Mouse (Mus musculus) hindbrain, postnatal 0 days (tissue): ENCODE measurements around the gene Nfkb1. TPM values are rescaled to one million over a fixed set of nuclear protein-coding genes. Genes with fewer than 3 reads are reported as not detected.

Experiments
- ATAC-seq: fragments of 200-750 bp; cut with Nextera tagmentation; 2 replicates; pipeline ENCODE4 v1.8.0; 2017; ENCODE audit warnings: mild to moderate bottlenecking, moderate TSS enrichment, moderate library complexity
- DNase-seq: peaks from one replicate; pipeline ENCODE4 v3.0.0-alpha.2; 2015; ENCODE audit warnings: low spot score
- H3K27ac ChIP-seq: fragments of 300-500 bp; sonication (generic); 2 replicates; pipeline ENCODE4 v1.5.1; 2014; ENCODE audit warnings: mild to moderate bottlenecking
- H3K27me3 ChIP-seq: fragments of 300-500 bp; sonication (generic); 2 replicates; pipeline ENCODE4 v1.6.1; 2014; ENCODE audit warnings: low read length, mixed read lengths; ENCODE audit not compliant: insufficient read depth
- H3K36me3 ChIP-seq: fragments of 300-500 bp; sonication (generic); 2 replicates; pipeline ENCODE4 v1.6.1; 2014; ENCODE audit warnings: low read length, mixed read lengths; ENCODE audit not compliant: insufficient read depth
- H3K4me1 ChIP-seq: fragments of 300-500 bp; sonication (generic); 2 replicates; pipeline ENCODE4 v1.6.1; 2014; ENCODE audit warnings: antibody characterized with exemption, low read length, mixed read lengths; ENCODE audit not compliant: insufficient read depth
- H3K4me2 ChIP-seq: fragments of 300-500 bp; sonication (generic); 2 replicates; pipeline ENCODE4 v1.6.1; 2014; ENCODE audit warnings: low read depth, mild to moderate bottlenecking, low read length, moderate library complexity, mixed read lengths
- H3K4me3 ChIP-seq: fragments of 300-500 bp; sonication (generic); 2 replicates; pipeline ENCODE4 v1.5.1; 2014; ENCODE audit warnings: low read length
- H3K9ac ChIP-seq: fragments of 300-500 bp; sonication (generic); replicated peaks from 2 replicates; pipeline ENCODE4 v1.6.1; 2014; ENCODE audit warnings: mild to moderate bottlenecking, low read length, moderate library complexity, mixed read lengths
- H3K9me3 ChIP-seq: fragments of 300-500 bp; sonication (generic); 2 replicates; pipeline ENCODE4 v1.6.1; 2016; ENCODE audit warnings: low read length, mixed read lengths
- CTCF ChIP-seq: IDR thresholded peaks from 2 replicates; pipeline ENCODE4 v1.5.1; 2016; ENCODE audit warnings: antibody characterized with exemption, control low read depth, low read depth
- WGBS: fragments of 180-500 bp; shearing (Covaris S2); extraction: QIAGEN DNeasy Blood & Tissue Kit; methylation state at CpG from one replicate; pipeline ENCODE4 v1.1.7; 2014; 5-methylcytosine and 5-hydroxymethylcytosine counted together
- polyA plus RNA-seq: library from polyadenylated mRNA; unstranded; fragments of >200 nt; fragmentation: Nextera tagmentation; extraction: Ambion mirVana; gene quantifications from 2 replicates; pipeline ENCODE4 v1.2.1, GENCODE M21; 2015
- total RNA-seq: library from RNA; depleted of rRNA; stranded (reverse); fragments of >200 nt; gene quantifications from 2 replicates; pipeline ENCODE4 v1.2.3, GENCODE M21; 2014

The Nfkb1 gene
- total and polyA plus RNA-seq, 2 experiments from 2014 or later: 5.1 to 40.1 TPM

- Histone ChIP-seq H3K9ac (no peak overlapping the region), H3K4me1 (no peaks in the 10 kb centered on the region), H3K27ac (no peak overlapping the region), H3K27me3 (no peaks in the 10 kb centered on the region), H3K4me3 (no peak overlapping the region), H3K36me3 (peaks cover 24% of the 10 kb centered on the region), H3K9me3 (no peaks in the 10 kb centered on the region), H3K4me2 (no peak overlapping the region)
- TF ChIP-seq CTCF: no peak
- WGBS: 78% methylated on average over 7 of the region's 7 CpGs
- DNase-seq: no peak
- ATAC-seq: peak; percentile 1; the same call in 1 of the 2 replicates
Measured at GRCm38 (mm10) chr3:135582246-135582645, 109.1 kb downstream of the Nfkb1 start.

GRCm38 (mm10) chr3:135581606-135582117 is 109.7 kb downstream of the Nfkb1 start:
- Histone ChIP-seq H3K27ac (no peak overlapping the region), H3K4me1 (no peaks in the 10 kb centered on the region), H3K9ac (no peak overlapping the region), H3K36me3 (peaks cover 18% of the 10 kb centered on the region), H3K27me3 (no peaks in the 10 kb centered on the region), H3K9me3 (no peaks in the 10 kb centered on the region), H3K4me3 (no peak overlapping the region), H3K4me2 (0 out of 2 replicates have a peak overlapping the region, but pooled peaks have one; percentile 1)
- 12% methylated on average over 10 of the region's 10 CpGs for WGBS
- ATAC-seq (peak; percentile 88), DNase-seq (peak; percentile 77)
- peak; percentile 84 for TF ChIP-seq CTCF

- no peak overlapping the region for H3K4me3 ChIP-seq
- H3K9ac ChIP-seq: no peak overlapping the region
- H3K27me3 ChIP-seq: no peaks in the 10 kb centered on the region
- H3K27ac ChIP-seq: no peak overlapping the region
- peaks cover 15% of the 10 kb centered on the region for H3K36me3 ChIP-seq
- no peaks in the 10 kb centered on the region for H3K9me3 ChIP-seq
- DNase-seq (peak; percentile 18), ATAC-seq (no peak)
- H3K4me2 ChIP-seq: no peak overlapping the region
- H3K4me1 ChIP-seq: no peaks in the 10 kb centered on the region
- 79% methylated on average over 21 of the region's 21 CpGs for WGBS
- TF ChIP-seq CTCF: no peak
Measured at GRCm38 (mm10) chr3:135580439-135581275, 110.7 kb downstream of the Nfkb1 start.

GRCm38 (mm10) chr3:135579179-135579578 is 112.2 kb downstream of the Nfkb1 start:
- Histone ChIP-seq H3K9ac (no peak overlapping the region), H3K4me2 (no peak overlapping the region), H3K4me1 (no peaks in the 10 kb centered on the region), H3K9me3 (no peaks in the 10 kb centered on the region), H3K4me3 (no peak overlapping the region), H3K27ac (no peak overlapping the region), H3K27me3 (no peaks in the 10 kb centered on the region), H3K36me3 (peaks cover 3% of the 10 kb centered on the region; the same call in 1 of the 2 replicates)
- WGBS: 69% methylated on average over 4 of the region's 4 CpGs
- DNase-seq (no peak), ATAC-seq (no peak)
- TF ChIP-seq CTCF: no peak

- 60% methylated on average over 5 of the region's 5 CpGs for WGBS
Measured at GRCm38 (mm10) chr3:135578588-135579140, 112.7 kb downstream of the Nfkb1 start.

GRCm38 (mm10) chr3:135575126-135575525 is 116.2 kb downstream of the Nfkb1 start:
- no peaks in the 10 kb centered on the region for H3K4me1 ChIP-seq
- no peak overlapping the region for H3K9ac ChIP-seq
- no peaks in the 10 kb centered on the region for H3K27me3 ChIP-seq
- H3K9me3 ChIP-seq: no peaks in the 10 kb centered on the region
- no peak for TF ChIP-seq CTCF
- H3K36me3 ChIP-seq: no peaks in the 10 kb centered on the region
- no peak overlapping the region for H3K4me2 ChIP-seq
- WGBS: 91% methylated on average over 3 of the region's 3 CpGs
- no peak overlapping the region for H3K4me3 ChIP-seq
- H3K27ac ChIP-seq: no peak overlapping the region
- no peak for DNase-seq
- ATAC-seq: no peak

More at GRCm38 (mm10) chr3:135578588-135579140, 112.7 kb downstream of the Nfkb1 start:
- TF ChIP-seq CTCF: no peak
- no peak overlapping the region for H3K9ac ChIP-seq
- H3K36me3 ChIP-seq: no peaks in the 10 kb centered on the region
- no peak overlapping the region for H3K27ac ChIP-seq
- no peak for ATAC-seq
- no peak overlapping the region for H3K4me2 ChIP-seq
- no peaks in the 10 kb centered on the region for H3K4me1 ChIP-seq
- DNase-seq: no peak
- no peaks in the 10 kb centered on the region for H3K27me3 ChIP-seq
- H3K9me3 ChIP-seq: no peaks in the 10 kb centered on the region
- H3K4me3 ChIP-seq: no peak overlapping the region
